Mouse (Mus musculus) hindbrain, embryonic 11.5 days (tissue): ENCODE data around the gene Rhot2. TPM values are rescaled to one million over a fixed set of nuclear protein-coding genes. Genes with fewer than 3 reads are reported as not detected.

Experiments used
- ATAC-seq: fragments of 200-750 bp; cut with Nextera tagmentation; 2 replicates; pipeline ENCODE4 v1.8.0; 2017; ENCODE audit warnings: mild to moderate bottlenecking, moderate TSS enrichment, moderate library complexity; ENCODE audit not compliant: low FRiP score
- DNase-seq: peaks from one replicate; pipeline ENCODE4 v3.0.0-alpha.2; 2015; ENCODE audit warnings: low spot score
- H3K27ac ChIP-seq: fragments of 300-500 bp; sonication (generic); 2 replicates; pipeline ENCODE4 v1.5.1; 2014; ENCODE audit warnings: mild to moderate bottlenecking, low read depth, low read length
- H3K27me3 ChIP-seq: fragments of 300-500 bp; sonication (generic); 2 replicates; pipeline ENCODE4 v1.6.1; 2014; ENCODE audit warnings: mild to moderate bottlenecking, low read length, moderate library complexity, mixed read lengths; ENCODE audit not compliant: control insufficient read depth, insufficient read depth
- H3K36me3 ChIP-seq: fragments of 300-500 bp; sonication (generic); 2 replicates; pipeline ENCODE4 v1.6.1; 2014; ENCODE audit warnings: mild to moderate bottlenecking, low read length, moderate library complexity, mixed read lengths; ENCODE audit not compliant: control insufficient read depth, insufficient read depth
- H3K4me1 ChIP-seq: fragments of 300-500 bp; sonication (generic); replicated peaks from 2 replicates; pipeline ENCODE4 v1.6.1; 2014; ENCODE audit warnings: low read length, mixed read lengths; ENCODE audit not compliant: control insufficient read depth, insufficient read depth
- H3K4me2 ChIP-seq: fragments of 300-500 bp; sonication (generic); replicated peaks from 2 replicates; pipeline ENCODE4 v1.6.1; 2014; ENCODE audit warnings: mild to moderate bottlenecking, low read depth, low read length
- H3K4me3 ChIP-seq: fragments of 300-500 bp; sonication (generic); 2 replicates; pipeline ENCODE4 v1.5.1; 2014; ENCODE audit warnings: low read depth, low read length
- H3K9ac ChIP-seq: fragments of 300-500 bp; sonication (generic); 2 replicates; pipeline ENCODE4 v1.6.1; 2014; ENCODE audit warnings: low read depth, low read length
- H3K9me3 ChIP-seq: fragments of 300-500 bp; sonication (generic); 2 replicates; pipeline ENCODE4 v1.6.1; 2016; ENCODE audit warnings: low read length; ENCODE audit not compliant: control insufficient read depth
- WGBS: fragments of 180-500 bp; shearing (Covaris S2); extraction: QIAGEN DNeasy Blood & Tissue Kit; methylation state at CpG from one replicate; pipeline ENCODE4 v1.1.7; 2014; 5-methylcytosine and 5-hydroxymethylcytosine counted together
- polyA plus RNA-seq: library from polyadenylated mRNA; unstranded; fragments of >200 nt; fragmentation: Nextera tagmentation; extraction: Ambion mirVana; gene quantifications from 2 replicates; pipeline ENCODE4 v1.2.1, GENCODE M21; 2014

Rhot2 gene
- polyA plus RNA-seq, 1 experiment from 2014 or later: 9.3 TPM

GRCm38 (mm10) chr17:25794998-25795397, 49.7 kb downstream of the Rhot2 start:
- WGBS: 48% methylated on average over 17 of the region's 17 CpGs
- peak overlapping the region; percentile 95 for H3K4me2 ChIP-seq
- H3K9me3 ChIP-seq: no peaks in the 10 kb centered on the region
- no peaks in the 10 kb centered on the region for H3K27me3 ChIP-seq
- H3K4me1 ChIP-seq: peaks cover 23% of the 10 kb centered on the region
- peak overlapping the region; percentile 80 for H3K4me3 ChIP-seq
- H3K36me3 ChIP-seq: no peaks in the 10 kb centered on the region
- ATAC-seq (no peak), DNase-seq (no peak)
- H3K27ac ChIP-seq: peak overlapping the region; percentile 94
- peak overlapping the region; percentile 82 for H3K9ac ChIP-seq

DNA sequence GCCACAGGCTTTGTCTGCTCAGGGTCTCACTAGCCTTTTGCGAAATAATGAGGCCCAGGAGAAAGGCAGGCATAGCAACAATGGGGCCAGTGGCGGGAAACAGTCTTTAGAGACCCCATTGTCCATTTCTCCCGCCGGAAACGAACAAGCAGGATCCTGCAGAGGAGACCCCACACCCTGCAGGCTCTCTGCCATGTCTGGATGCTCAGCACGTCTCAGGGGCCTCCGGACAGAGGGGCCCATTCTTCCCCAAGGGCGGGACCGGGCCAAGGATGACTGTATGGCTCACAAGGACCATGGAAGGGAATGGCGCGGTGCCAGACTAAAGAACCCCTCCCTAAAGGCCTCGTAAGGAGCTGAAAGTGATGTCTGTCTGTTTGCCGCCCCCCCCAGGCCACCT, 50.5 kb downstream of the Rhot2 start:
- Histone ChIP-seq H3K36me3 (no peaks in the 10 kb centered on the region), H3K4me2 (peak overlapping the region; percentile 95), H3K27me3 (no peaks in the 10 kb centered on the region), H3K27ac (peak overlapping the region; percentile 94), H3K4me3 (peak overlapping the region; percentile 80; the same call in 1 of the 2 replicates), H3K9me3 (no peaks in the 10 kb centered on the region), H3K4me1 (peaks cover 23% of the 10 kb centered on the region), H3K9ac (peak overlapping the region; percentile 29)
- peak; percentile 30; the same call in 1 of the 2 replicates for ATAC-seq
- DNase-seq: peak; percentile 64
- WGBS: 29% methylated on average over 13 of the region's 13 CpGs

- no peaks in the 10 kb centered on the region for H3K9me3 ChIP-seq
- no peaks in the 10 kb centered on the region for H3K36me3 ChIP-seq
- peak within 1 kb of the TSS; percentile 88 for H3K9ac ChIP-seq
- WGBS: under 1% methylated on average over 14 of the region's 14 CpGs
- peak within 1 kb of the TSS; percentile 94 for H3K27ac ChIP-seq
- H3K27me3 ChIP-seq: no peaks in the 10 kb centered on the region
- ATAC-seq (0 out of 2 replicates have a peak, but pooled peaks have one; percentile 46), DNase-seq (no peak)
- peak within 1 kb of the TSS; percentile 78 for H3K4me3 ChIP-seq
- H3K4me2 ChIP-seq: peak within 1 kb of the TSS; percentile 95
- peaks cover 23% of the 10 kb centered on the region for H3K4me1 ChIP-seq
Measured at GRCm38 (mm10) chr17:25792615-25793014, 52.0 kb downstream of the Rhot2 start, which contains the start of gene Fam173a. TSS of gene Fam173a (minus strand) at chr17:25792901.

DNA sequence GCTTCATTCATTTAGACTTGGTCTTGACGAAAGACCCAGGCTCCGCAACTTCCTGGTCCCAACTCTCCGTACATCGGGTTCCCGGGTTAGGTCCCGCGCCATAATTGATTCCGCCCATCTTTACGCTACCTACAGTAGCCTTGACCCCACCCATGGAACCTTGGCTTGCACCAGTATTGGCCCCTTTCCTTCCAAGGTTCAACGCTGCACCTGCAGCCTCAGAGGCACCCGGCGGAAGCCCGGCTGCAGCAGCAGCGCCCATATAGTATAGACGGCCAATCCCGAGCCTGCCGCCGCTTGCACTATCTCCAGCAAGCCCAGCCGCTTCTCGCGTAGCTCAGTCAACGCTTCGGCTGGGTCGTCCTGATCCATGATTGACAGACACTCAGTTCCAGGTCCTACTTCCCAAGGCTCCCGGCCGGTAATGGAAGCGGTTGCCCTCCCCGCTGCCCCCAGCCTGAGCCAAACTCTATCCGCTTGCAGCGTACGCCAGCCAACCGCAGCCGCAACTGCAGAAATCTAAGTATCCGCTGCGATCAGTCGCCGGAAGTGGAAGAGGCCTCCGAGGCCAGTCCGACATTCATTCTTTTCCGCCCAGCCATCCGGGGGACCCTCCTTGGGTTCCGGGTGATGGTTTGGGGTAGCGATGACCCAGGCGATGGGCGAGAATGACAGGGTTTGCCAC, 52.7 kb downstream of the Rhot2 start:
- under 1% methylated on average over 45 of the region's 45 CpGs for WGBS
- Histone ChIP-seq H3K4me1 (peaks cover 23% of the 10 kb centered on the region), H3K4me3 (peak overlapping the region; percentile 78), H3K36me3 (no peaks in the 10 kb centered on the region; the same call in 1 of the 2 replicates), H3K9ac (peak overlapping the region; percentile 88), H3K4me2 (peak overlapping the region; percentile 88), H3K27ac (peak overlapping the region; percentile 94), H3K27me3 (no peaks in the 10 kb centered on the region), H3K9me3 (no peaks in the 10 kb centered on the region)
- DNase-seq (peak; percentile 90), ATAC-seq (peak; percentile 41)

DNA sequence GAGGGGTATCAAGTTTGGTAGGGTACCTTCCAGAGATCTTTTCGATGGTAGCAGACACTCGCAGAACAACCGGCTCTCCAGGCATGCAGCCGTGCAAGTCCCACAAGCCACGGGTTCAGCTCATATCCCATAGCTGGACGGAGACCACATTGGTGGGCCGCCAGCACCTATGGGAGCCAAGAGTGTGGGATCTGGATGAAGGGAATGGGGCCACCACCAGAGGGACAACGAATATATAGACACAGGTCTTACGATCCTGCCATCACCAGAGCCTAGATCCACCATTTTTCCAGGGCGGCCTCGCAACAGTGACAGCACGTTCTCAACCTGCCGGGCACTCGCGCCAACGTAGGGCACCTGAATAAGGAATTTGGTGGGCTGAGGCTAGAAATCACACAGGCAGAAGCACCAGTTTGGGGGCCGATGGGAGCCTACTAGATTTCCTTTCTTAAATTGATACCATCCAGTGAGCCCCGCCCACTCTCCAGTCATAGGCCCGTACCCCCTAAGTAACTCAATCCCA, 53.3 kb downstream of the Rhot2 start:
- DNase-seq (no peak), ATAC-seq (no peak)
- WGBS: 28% methylated on average over 19 of the region's 19 CpGs
- Histone ChIP-seq H3K27me3 (no peaks in the 10 kb centered on the region), H3K4me1 (peaks cover 23% of the 10 kb centered on the region), H3K36me3 (no peaks in the 10 kb centered on the region; the same call in 1 of the 2 replicates), H3K4me3 (peak overlapping the region; percentile 78), H3K4me2 (peak overlapping the region; percentile 88), H3K9me3 (no peaks in the 10 kb centered on the region), H3K27ac (peak overlapping the region; percentile 94; the same call in 1 of the 2 replicates), H3K9ac (peak overlapping the region; percentile 88)

Other genes starting within 250 kb of the Rhot2 start
- 1.8 and 2.5 TPM in 2 replicates for gene Gng13, start 127.7 kb downstream of the Rhot2 start, polyA plus RNA-seq
- 11.9 and 14.4 TPM in 2 replicates for gene Chtf18, start 117.4 kb downstream of the Rhot2 start, polyA plus RNA-seq
- 17.2 and 18.0 TPM in 2 replicates for gene Rpusd1, start 117.2 kb downstream of the Rhot2 start, polyA plus RNA-seq
- not detected in 2 replicates for gene Mslnl, start 108.8 kb downstream of the Rhot2 start, polyA plus RNA-seq
- 0.25 TPM in 1 of 2 replicates, not detected in the other for gene Msln, start 90.5 kb downstream of the Rhot2 start, polyA plus RNA-seq
- gene Narfl, start 71.1 kb downstream of the Rhot2 start, polyA plus RNA-seq: 19.9 and 23.2 TPM in 2 replicates
- gene Haghl, start 59.2 kb downstream of the Rhot2 start, polyA plus RNA-seq: 63.6 and 70.3 TPM in 2 replicates
- 0.42 TPM in 1 of 2 replicates, not detected in the other for gene Ccdc78, start 58.3 kb downstream of the Rhot2 start, polyA plus RNA-seq
- 64.8 and 70.9 TPM in 2 replicates for gene Fam173a, start 52.0 kb downstream of the Rhot2 start, polyA plus RNA-seq
- 0.56 TPM in 1 of 2 replicates, not detected in the other for gene AC134908.4, start 49.2 kb downstream of the Rhot2 start, polyA plus RNA-seq
- gene Metrn, start 47.7 kb downstream of the Rhot2 start, polyA plus RNA-seq: 16.9 and 24.1 TPM in 2 replicates
- 12.2 and 15.0 TPM in 2 replicates for gene Fbxl16, start 35.8 kb downstream of the Rhot2 start, polyA plus RNA-seq
- gene Wdr24, start 21.2 kb downstream of the Rhot2 start, polyA plus RNA-seq: 22.0 and 23.5 TPM in 2 replicates
- gene Jmjd8, start 16.0 kb downstream of the Rhot2 start, polyA plus RNA-seq: 46.3 and 54.0 TPM in 2 replicates
- gene Stub1, start 11.4 kb downstream of the Rhot2 start, polyA plus RNA-seq: 290 and 306 TPM in 2 replicates
- 3.1 TPM in 2 replicates for gene Rhbdl1, start 7.6 kb downstream of the Rhot2 start, polyA plus RNA-seq
- gene Gm20683, start 3.1 kb downstream of the Rhot2 start, polyA plus RNA-seq: 1.3 and 1.7 TPM in 2 replicates
- 13.4 and 14.3 TPM in 2 replicates for gene Wdr90, start 16.6 kb upstream of the Rhot2 start, polyA plus RNA-seq
- 7.0 and 8.3 TPM in 2 replicates for gene Mcrip2, start 23.9 kb upstream of the Rhot2 start, polyA plus RNA-seq
- 53.2 and 56.6 TPM in 2 replicates for gene Mettl26, start 30.2 kb upstream of the Rhot2 start, polyA plus RNA-seq
- 0.71 and 1.3 TPM in 2 replicates for gene Wfikkn1, start 36.0 kb upstream of the Rhot2 start, polyA plus RNA-seq
- gene Rab40c, start 74.9 kb upstream of the Rhot2 start, polyA plus RNA-seq: 19.1 and 19.5 TPM in 2 replicates
- gene Pigq, start 100.1 kb upstream of the Rhot2 start, polyA plus RNA-seq: 45.4 and 47.4 TPM in 2 replicates
- gene Nhlrc4, start 100.1 kb upstream of the Rhot2 start, polyA plus RNA-seq: 0.15 and 0.27 TPM in 2 replicates
- gene A930017K11Rik, start 107.7 kb upstream of the Rhot2 start, polyA plus RNA-seq: 0.18 and 0.19 TPM in 2 replicates
- 19.5 and 20.3 TPM in 2 replicates for gene Capn15, start 140.9 kb upstream of the Rhot2 start, polyA plus RNA-seq
- 19.6 and 20.4 TPM in 2 replicates for gene Rab11fip3, start 224.7 kb upstream of the Rhot2 start, polyA plus RNA-seq
- gene Decr2, start 245.5 kb upstream of the Rhot2 start, polyA plus RNA-seq: 20.4 and 24.7 TPM in 2 replicates